Mouse (Mus musculus): Measurements from ENCODE around the gene Lrwd1. TPM values are rescaled to one million over a fixed set of nuclear protein-coding genes. Genes with fewer than 3 reads are reported as not detected.

Lrwd1 gene
- polyA plus RNA-seq, 1 experiment from 2014 or later, result 15.1 TPM

DNA sequence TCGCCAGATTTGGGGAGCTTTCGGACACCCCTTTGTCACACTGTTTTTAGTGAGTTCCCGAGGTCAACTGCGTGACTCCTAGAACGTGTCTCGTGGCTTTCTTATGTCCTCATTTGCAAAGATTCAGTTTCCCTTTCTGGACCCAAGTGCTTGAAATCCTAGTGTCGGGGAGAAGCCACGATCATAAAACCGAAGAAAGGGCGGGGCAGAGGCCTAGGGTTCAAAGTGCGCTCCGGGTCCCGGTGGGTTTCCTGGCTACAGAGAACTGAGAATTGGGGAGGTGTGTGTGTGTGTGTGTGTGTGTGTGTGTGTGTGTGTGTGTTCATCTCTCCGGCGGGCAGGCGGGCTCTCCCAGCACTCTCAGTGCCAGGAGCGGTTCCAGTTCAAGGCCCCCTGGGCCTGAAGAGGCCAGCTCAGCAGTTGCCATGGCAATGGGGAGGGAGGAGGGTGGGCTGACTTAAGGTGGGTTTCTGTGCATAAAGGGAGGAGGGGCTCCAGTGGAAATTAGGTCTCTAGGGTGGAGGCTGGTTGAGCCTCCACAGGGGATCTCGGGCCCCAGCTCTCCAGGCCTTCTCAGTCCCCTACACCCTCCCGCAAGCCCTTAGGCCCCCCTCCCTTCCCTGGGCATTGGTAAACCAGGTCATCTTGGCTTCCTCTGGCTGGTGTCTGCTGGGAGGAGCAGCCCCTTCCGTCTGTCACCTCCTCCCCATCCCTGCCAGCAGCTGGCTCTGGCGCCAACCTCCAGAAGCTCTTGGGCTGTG is 50.8 kb downstream of the Lrwd1 start:
- H3K27ac ChIP-seq, result no peak overlapping the region
- H3K4me3 ChIP-seq, result peak overlapping the region; percentile 57
- H3K9me3 ChIP-seq (replicated peaks), result no peaks in the 10 kb centered on the region
- H3K27me3 ChIP-seq, result peaks cover 35% of the 10 kb centered on the region
- H3K4me1 ChIP-seq (replicated peaks), result peaks cover 18% of the 10 kb centered on the region
- no peaks in the 10 kb centered on the region for H3K36me3 ChIP-seq
- 22% methylated on average over 21 of the region's 21 CpGs for WGBS
- H3K4me2 ChIP-seq, result peak overlapping the region; percentile 93
- H3K9ac ChIP-seq, result no peak overlapping the region
- ATAC-seq (replicated peaks; ENCODE audit: insufficient number of reproducible peaks, insufficient read depth, low FRiP score, low read depth), result no peak

DNA sequence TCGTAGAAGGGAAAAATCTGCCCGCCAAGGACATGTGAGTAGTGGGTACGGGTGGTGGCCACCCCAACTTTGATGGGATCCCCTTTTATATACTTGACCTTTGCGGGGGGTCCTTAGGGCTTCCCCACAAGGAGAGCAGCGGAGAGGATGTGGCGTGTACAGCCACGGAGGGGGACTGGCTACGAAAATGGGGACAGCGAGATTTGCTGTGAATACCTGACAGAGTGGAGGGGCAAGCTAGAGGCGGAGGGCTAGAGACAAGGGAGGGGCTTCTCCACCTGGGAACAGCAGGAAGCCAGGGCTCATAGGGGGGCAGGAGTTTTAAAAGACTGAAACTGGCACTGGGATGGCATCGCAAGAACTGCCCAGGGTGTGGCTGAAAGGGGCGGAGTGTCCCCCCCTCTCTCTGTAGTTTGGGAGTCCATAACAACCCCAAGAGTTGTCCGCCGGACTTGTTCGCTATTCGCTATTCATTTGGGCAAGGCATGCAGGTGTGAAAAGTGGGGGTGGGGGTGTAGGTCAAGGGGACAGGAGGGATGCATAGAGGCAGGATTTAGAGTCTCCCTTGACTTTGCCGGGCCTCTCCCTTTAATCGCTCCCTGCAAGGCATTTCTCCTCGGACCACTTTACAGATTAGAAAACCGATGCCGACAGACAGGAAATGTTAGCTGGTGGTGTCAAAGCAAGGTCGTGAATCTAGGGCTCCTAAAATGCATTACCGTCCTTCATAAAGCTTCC is 51.6 kb downstream of the Lrwd1 start:
- 2% methylated on average over 23 of the region's 23 CpGs for WGBS
- Histone ChIP-seq H3K36me3 (no peaks in the 10 kb centered on the region), H3K9me3 (replicated peaks) (no peaks in the 10 kb centered on the region), H3K27ac (no peak overlapping the region), H3K27me3 (peaks cover 35% of the 10 kb centered on the region), H3K4me2 (peak overlapping the region; percentile 93), H3K4me1 (replicated peaks) (peaks cover 18% of the 10 kb centered on the region), H3K4me3 (peak overlapping the region; percentile 57), H3K9ac (peak overlapping the region; percentile 50)
- ATAC-seq (replicated peaks; ENCODE audit: insufficient number of reproducible peaks, insufficient read depth, low FRiP score, low read depth), result peak; percentile 6; the same call in 1 of the 2 replicates

DNA sequence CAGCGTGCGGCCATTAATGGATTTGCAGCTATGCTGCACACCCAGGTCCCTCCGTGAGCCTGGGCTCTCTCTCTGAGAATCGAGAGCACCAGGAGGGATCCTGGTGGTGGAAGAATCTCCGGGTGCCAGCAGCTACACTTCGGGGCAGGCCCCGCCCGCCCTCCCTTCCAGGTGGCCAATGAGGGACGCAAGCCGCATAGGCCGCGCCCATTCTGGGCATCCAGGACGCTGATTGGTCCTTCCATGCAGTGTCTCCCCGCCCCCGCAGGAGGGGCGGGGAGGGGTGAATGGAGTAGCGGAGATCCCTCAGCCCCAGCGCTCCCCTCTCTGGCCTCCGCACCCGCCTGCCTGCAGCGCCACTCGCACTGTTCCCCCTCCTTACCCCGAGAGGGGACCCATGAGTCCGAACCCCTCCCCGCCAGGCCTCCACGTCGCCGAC is 52.2 kb downstream of the Lrwd1 start, which contains the start of gene Rasa4:
Rasa4 (plus strand) TSS at position 248 of the 439 bp plus-strand sequence.
- peak; percentile 98 for ATAC-seq (replicated peaks; ENCODE audit: insufficient number of reproducible peaks, insufficient read depth, low FRiP score, low read depth)
- no peaks in the 10 kb centered on the region for H3K36me3 ChIP-seq
- peak within 1 kb of the TSS; percentile 57 for H3K4me3 ChIP-seq
- WGBS, result under 1% methylated on average over 26 of the region's 28 CpGs
- no peaks in the 10 kb centered on the region for H3K9me3 ChIP-seq (replicated peaks)
- peak within 1 kb of the TSS; percentile 50 for H3K9ac ChIP-seq
- no peak within 1 kb of the TSS for H3K27ac ChIP-seq
- H3K27me3 ChIP-seq, result peaks cover 33% of the 10 kb centered on the region
- peaks cover 18% of the 10 kb centered on the region for H3K4me1 ChIP-seq (replicated peaks)
- H3K4me2 ChIP-seq, result peak within 1 kb of the TSS; percentile 93

DNA sequence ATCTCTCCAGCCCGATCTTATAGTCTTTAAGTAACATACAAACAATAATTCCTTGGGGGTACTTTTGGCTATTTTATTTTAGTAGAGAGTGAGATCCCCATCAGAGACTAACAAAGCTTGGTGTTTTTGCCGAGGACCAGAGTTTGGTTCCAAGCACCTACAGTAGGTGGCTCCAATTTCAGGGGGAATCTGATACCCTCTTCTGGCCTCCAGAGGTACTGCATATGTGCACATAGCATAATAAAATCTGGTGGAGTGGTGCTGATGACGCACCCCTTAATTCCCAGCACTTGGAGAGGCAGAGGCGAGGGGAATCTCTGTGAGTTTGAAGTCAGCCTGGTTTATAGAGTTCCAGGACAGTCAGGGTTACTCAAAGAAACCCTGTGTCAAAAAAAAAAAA is 53.5 kb downstream of the Lrwd1 start:
- H3K4me2 ChIP-seq, result no peak overlapping the region
- no peaks in the 10 kb centered on the region for H3K36me3 ChIP-seq
- ATAC-seq (replicated peaks; ENCODE audit: insufficient number of reproducible peaks, insufficient read depth, low FRiP score, low read depth), result no peak
- no peak overlapping the region for H3K27ac ChIP-seq
- H3K9me3 ChIP-seq (replicated peaks), result no peaks in the 10 kb centered on the region
- no peak overlapping the region for H3K4me3 ChIP-seq
- peaks cover 27% of the 10 kb centered on the region for H3K27me3 ChIP-seq
- H3K9ac ChIP-seq, result no peak overlapping the region
- 73% methylated on average over 4 of the region's 4 CpGs for WGBS
- peaks cover 18% of the 10 kb centered on the region for H3K4me1 ChIP-seq (replicated peaks)

DNA sequence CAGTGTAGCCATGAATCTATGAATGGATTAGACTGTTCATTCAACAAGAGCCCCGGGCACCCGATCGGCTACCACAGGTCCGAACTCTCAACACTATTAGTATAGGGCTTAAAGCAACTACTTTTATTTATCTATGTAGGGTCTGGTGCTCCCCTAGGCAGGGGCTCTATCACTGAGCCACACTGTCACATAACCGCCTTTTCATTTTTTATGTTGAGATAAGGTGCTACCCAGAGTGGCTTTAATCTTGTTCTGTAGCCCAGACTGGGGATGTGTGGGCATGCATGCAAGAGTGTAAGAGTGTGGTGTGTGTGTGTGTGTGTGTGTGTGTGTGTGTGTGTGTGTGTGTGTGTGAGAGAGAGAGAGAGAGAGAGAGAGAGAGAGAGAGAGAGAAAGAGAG is 57.7 kb downstream of the Lrwd1 start:
- H3K4me3 ChIP-seq, result no peak overlapping the region
- H3K4me2 ChIP-seq, result no peak overlapping the region
- H3K4me1 ChIP-seq (replicated peaks), result peaks cover 7% of the 10 kb centered on the region; the same call in 1 of the 2 replicates
- no peak overlapping the region for H3K27ac ChIP-seq
- H3K27me3 ChIP-seq, result no peaks in the 10 kb centered on the region
- no peaks in the 10 kb centered on the region for H3K36me3 ChIP-seq
- no peak for ATAC-seq (replicated peaks; ENCODE audit: insufficient number of reproducible peaks, insufficient read depth, low FRiP score, low read depth)
- no peaks in the 10 kb centered on the region for H3K9me3 ChIP-seq (replicated peaks)
- WGBS, result 87% methylated on average over 5 of the region's 5 CpGs
- H3K9ac ChIP-seq, result no peak overlapping the region

- no peak for ATAC-seq (replicated peaks; ENCODE audit: insufficient number of reproducible peaks, insufficient read depth, low FRiP score, low read depth)
- Histone ChIP-seq H3K4me1 (replicated peaks) (0 out of 2 replicates have a peak, but pooled peaks cover 7% of the 10 kb centered on the region), H3K4me2 (no peak overlapping the region), H3K36me3 (no peaks in the 10 kb centered on the region), H3K4me3 (no peak overlapping the region), H3K9me3 (replicated peaks) (no peaks in the 10 kb centered on the region), H3K9ac (no peak overlapping the region), H3K27me3 (no peaks in the 10 kb centered on the region), H3K27ac (no peak overlapping the region)
- WGBS, result 59% methylated on average over 9 of the region's 9 CpGs
Observed at GRCm38 (mm10) chr5:136077001-136077550, 58.8 kb downstream of the Lrwd1 start.

DNA sequence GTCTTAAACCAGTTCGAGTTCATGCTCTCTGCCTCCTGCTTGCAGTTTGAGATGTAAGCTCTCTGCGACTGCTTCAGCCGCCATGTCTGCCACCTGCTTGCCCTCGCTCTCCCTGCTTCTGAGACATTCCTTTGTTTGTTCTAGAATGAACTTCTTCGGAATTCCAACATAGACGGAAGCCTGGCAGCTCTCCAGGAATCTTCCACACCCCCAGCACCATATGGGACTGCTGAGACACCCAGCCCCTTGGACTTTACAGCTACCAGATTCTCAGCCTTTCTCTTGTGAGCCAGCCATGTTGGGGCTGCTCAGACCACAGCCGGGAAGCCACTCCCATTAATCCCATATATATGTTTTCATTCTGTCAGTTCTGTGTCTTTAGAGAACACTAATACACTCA is 59.6 kb downstream of the Lrwd1 start:
- Histone ChIP-seq H3K36me3 (no peaks in the 10 kb centered on the region), H3K4me1 (replicated peaks) (0 out of 2 replicates have a peak, but pooled peaks cover 7% of the 10 kb centered on the region), H3K27me3 (no peaks in the 10 kb centered on the region), H3K4me3 (no peak overlapping the region), H3K4me2 (no peak overlapping the region), H3K9ac (no peak overlapping the region), H3K27ac (no peak overlapping the region), H3K9me3 (replicated peaks) (no peaks in the 10 kb centered on the region)
- ATAC-seq (replicated peaks; ENCODE audit: insufficient number of reproducible peaks, insufficient read depth, low FRiP score, low read depth), result no peak
- WGBS, result 35% methylated on average over 7 of the region's 7 CpGs

DNA sequence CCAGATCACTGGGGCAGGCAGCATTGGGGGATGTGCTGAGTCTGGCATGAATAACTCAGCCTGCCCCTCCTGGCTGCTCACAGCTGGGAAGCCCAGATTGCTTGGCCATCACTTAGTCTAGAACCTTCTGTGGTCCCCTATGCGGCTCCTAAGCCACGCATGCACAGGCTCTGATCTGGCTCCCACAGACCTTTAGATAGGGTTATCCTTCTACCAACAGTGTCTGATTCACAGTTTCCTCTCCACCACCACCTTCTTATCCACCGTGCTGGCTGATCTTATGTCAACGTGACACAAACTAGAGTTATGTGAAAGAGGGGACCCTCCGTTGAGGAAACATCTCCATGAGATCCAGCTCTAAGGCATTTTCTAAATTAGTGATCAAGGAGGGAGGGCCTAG is 60.8 kb downstream of the Lrwd1 start:
- no peaks in the 10 kb centered on the region for H3K27me3 ChIP-seq
- WGBS, result 68% methylated on average over 5 of the region's 5 CpGs
- no peaks in the 10 kb centered on the region for H3K9me3 ChIP-seq (replicated peaks)
- no peak overlapping the region for H3K4me2 ChIP-seq
- H3K4me1 ChIP-seq (replicated peaks), result 0 out of 2 replicates have a peak, but pooled peaks cover 7% of the 10 kb centered on the region
- H3K27ac ChIP-seq, result no peak overlapping the region
- no peak overlapping the region for H3K4me3 ChIP-seq
- no peak for ATAC-seq (replicated peaks; ENCODE audit: insufficient number of reproducible peaks, insufficient read depth, low FRiP score, low read depth)
- H3K36me3 ChIP-seq, result no peaks in the 10 kb centered on the region
- no peak overlapping the region for H3K9ac ChIP-seq

DNA sequence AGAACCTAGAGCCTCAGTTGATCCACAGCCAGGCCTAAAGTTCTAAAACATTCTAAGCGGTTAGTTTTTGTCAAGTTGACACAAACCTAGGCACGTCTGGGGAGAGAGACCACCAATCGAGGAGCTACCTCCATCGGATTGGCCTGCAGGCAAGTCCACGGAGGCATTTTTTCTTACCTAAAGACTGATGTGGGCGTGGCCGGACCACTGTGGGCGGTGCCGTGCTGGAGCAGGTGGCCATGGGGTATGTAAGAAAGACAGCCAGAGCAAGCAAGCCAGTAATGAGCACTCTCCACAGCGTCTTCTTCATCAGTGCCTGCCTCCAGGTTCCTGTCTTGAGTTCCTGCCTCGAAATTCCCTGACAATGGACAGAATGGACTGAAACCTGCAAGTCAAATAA is 62.3 kb downstream of the Lrwd1 start:
- WGBS, result 65% methylated on average over 11 of the region's 11 CpGs
- no peak for ATAC-seq (replicated peaks; ENCODE audit: insufficient number of reproducible peaks, insufficient read depth, low FRiP score, low read depth)
- H3K4me3 ChIP-seq, result no peak overlapping the region

GRCm38 (mm10) chr5:136073051-136073450 is 62.8 kb downstream of the Lrwd1 start:
- Histone ChIP-seq H3K4me1 (replicated peaks) (0 out of 2 replicates have a peak, but pooled peaks cover 7% of the 10 kb centered on the region), H3K9me3 (replicated peaks) (no peaks in the 10 kb centered on the region), H3K4me2 (no peak overlapping the region), H3K9ac (no peak overlapping the region), H3K27ac (no peak overlapping the region), H3K4me3 (no peak overlapping the region), H3K36me3 (no peaks in the 10 kb centered on the region), H3K27me3 (peaks cover 3% of the 10 kb centered on the region; the same call in 1 of the 2 replicates)
- WGBS, result 50% methylated on average over 6 of the region's 6 CpGs
- no peak for ATAC-seq (replicated peaks; ENCODE audit: insufficient number of reproducible peaks, insufficient read depth, low FRiP score, low read depth)

More for the DNA sequence above, 62.3 kb downstream of the Lrwd1 start:
- Histone ChIP-seq H3K36me3 (no peaks in the 10 kb centered on the region), H3K27ac (no peak overlapping the region), H3K4me2 (no peak overlapping the region), H3K4me1 (replicated peaks) (0 out of 2 replicates have a peak, but pooled peaks cover 7% of the 10 kb centered on the region), H3K9ac (no peak overlapping the region), H3K27me3 (no peaks in the 10 kb centered on the region), H3K9me3 (replicated peaks) (no peaks in the 10 kb centered on the region)
